Mouse (Mus musculus) heart, adult 2 months (tissue): ENCODE data around the gene Ddx58. TPM values are rescaled to one million over a fixed set of nuclear protein-coding genes. Genes with fewer than 3 reads are reported as not detected.

ENCODE experiments used
- DNase-seq, 2 experiments: peaks; one replicate each; pipeline ENCODE4 v3.0.0; 2021
- H3K27ac ChIP-seq: fragments of 200-600 bp; 2 replicates; pipeline ENCODE4 v1.8.1; 2022
- H3K27me3 ChIP-seq: fragments of 200-500 bp; 2 replicates; pipeline ENCODE4 v1.6.1; 2012; ENCODE audit warnings: mild to moderate bottlenecking, low read length, inconsistent platforms, mixed read lengths; ENCODE audit not compliant: control insufficient read depth, insufficient read depth
- H3K36me3 ChIP-seq: fragments of 200-500 bp; 2 replicates; pipeline ENCODE4 v1.6.1; 2012; ENCODE audit warnings: low read length, inconsistent platforms; ENCODE audit not compliant: control insufficient read depth, insufficient read depth
- H3K4me1 ChIP-seq: fragments of 200-500 bp; 2 replicates; pipeline ENCODE4 v1.6.1; 2011; ENCODE audit warnings: low read length; ENCODE audit not compliant: control insufficient read depth, insufficient read depth
- H3K4me3 ChIP-seq: fragments of 200-600 bp; 2 replicates; pipeline ENCODE4 v1.8.1; 2022
- H3K79me2 ChIP-seq: fragments of 200-500 bp; replicated peaks from 2 replicates; pipeline ENCODE4 v1.6.1; 2012; ENCODE audit warnings: mild to moderate bottlenecking, inconsistent platforms, low read length, moderate library complexity, mixed read lengths; ENCODE audit not compliant: control insufficient read depth, insufficient read depth
- H3K9ac ChIP-seq: fragments of 200-500 bp; 2 replicates; pipeline ENCODE4 v1.6.1; 2012; ENCODE audit warnings: low read depth, mild to moderate bottlenecking, control low read depth, inconsistent platforms, low read length, mixed read lengths
- CTCF ChIP-seq: fragments of 200-600 bp; IDR thresholded peaks from 2 replicates; pipeline ENCODE4 v1.8.1; 2022; ENCODE audit warnings: antibody characterized with exemption, mild to moderate bottlenecking, moderate library complexity
- EP300 ChIP-seq: fragments of 200-500 bp; IDR thresholded peaks from 2 replicates; pipeline ENCODE4 v1.6.1; 2011; ENCODE audit warnings: low read depth, low read length, control low read depth; ENCODE audit not compliant: insufficient read depth
- POLR2A ChIP-seq: fragments of 200-500 bp; IDR thresholded peaks from 2 replicates; pipeline ENCODE4 v1.6.1; 2011; ENCODE audit warnings: mild to moderate bottlenecking, low read depth, low read length, control low read depth; ENCODE audit not compliant: insufficient read depth
- WGBS: fragments of 180-500 bp; shearing (Covaris S2); methylation state at CpG from one replicate; pipeline ENCODE4 v1.1.7; 2018; 5-methylcytosine and 5-hydroxymethylcytosine counted together
- intact Hi-C: fragments of 180-260 bp; cut with DNase I; formaldehyde crosslinking; loops from one replicate; pipeline ENCODE4 v1.15.1; 2025
- long read RNA-seq: library from polyadenylated mRNA; stranded (forward); transcript quantifications from one replicate; pipeline ENCODE4 v2.0.0, GENCODE M21; 2021
- polyA plus RNA-seq: library from polyadenylated mRNA; depleted of rRNA; stranded (reverse); fragments of >200 nt; gene quantifications from 2 replicates; pipeline ENCODE4 v1.2.3, GENCODE M21; 2012; rRNA removed
- total RNA-seq, 2 experiments: library from RNA; stranded (reverse); gene quantifications; 2 replicates each; pipeline ENCODE4 v1.2.3; 2021

Ddx58 gene
- total RNA-seq (1 to 10 TPM; 6.4 to 7.2 TPM), polyA plus RNA-seq (7.7 and 11.1 TPM in 2 replicates)
- long read RNA-seq, partial matches to known transcripts: 1 of 5 reads
- long read RNA-seq, other reads (novel, unspliced or antisense): 1 of 5 reads

DNA sequence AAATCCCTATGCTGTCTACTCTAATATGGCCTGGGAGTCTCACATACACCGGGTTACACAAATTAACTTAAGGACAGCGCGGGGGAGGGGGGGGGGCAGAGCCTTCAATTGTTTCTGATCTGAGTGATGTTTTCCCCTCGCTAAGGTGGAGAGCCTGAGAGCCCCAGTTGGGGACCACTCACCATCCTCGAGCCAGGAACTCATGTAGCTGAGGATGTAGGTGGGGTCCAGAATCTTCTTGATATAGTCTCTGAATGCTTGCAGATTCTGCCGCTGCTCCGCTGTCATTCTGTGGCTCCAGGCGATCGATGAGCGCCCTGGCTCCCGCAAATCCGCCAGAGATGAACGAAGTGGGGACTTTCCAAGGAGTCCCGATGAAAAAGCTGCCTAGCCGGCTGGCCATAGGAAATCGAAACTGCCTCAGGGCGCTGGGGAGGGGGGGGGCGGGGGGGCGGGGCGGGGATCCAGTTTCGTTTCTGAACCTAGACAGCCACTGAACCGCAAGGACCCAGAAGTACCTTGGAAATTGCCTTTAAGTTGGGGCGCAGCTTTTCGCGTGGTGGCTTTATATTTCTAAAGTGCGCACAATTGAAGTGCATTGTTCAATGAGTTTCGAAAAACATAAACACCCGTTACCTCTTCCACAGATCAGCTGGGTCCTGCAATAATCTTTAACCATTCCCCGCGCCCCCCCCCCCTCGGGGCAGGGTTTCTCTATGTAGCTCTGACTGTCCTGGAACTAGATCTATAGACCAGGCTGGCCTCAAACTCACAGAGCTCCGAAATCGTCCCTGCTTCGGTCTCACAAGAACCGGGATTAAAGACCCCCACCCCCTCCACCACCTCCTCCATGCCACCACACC is at the start of gene Ddx58:
Ddx58 (minus strand) TSS at position 420 of the 863 bp plus-strand sequence.
- intact Hi-C loops: loop anchor here (2.0 kb wide), 1 partner anchor 29 kb away; the partner anchor contains the start of genes Smim27 and Topors
- 2% methylated on average over 35 of the region's 35 CpGs for WGBS
- H3K79me2 ChIP-seq: no peaks in the 10 kb centered on the region
- H3K27ac ChIP-seq: peak within 1 kb of the TSS; percentile 89
- peak within 1 kb of the TSS; percentile 60 for H3K4me3 ChIP-seq
- no peaks in the 10 kb centered on the region for H3K27me3 ChIP-seq
- TF ChIP-seq CTCF: no peak
- TF ChIP-seq POLR2A: peak; percentile 59; the same call in 1 of the 2 replicates
- TF ChIP-seq EP300: no peak
- DNase-seq: peak; percentile 59 to 72
- peaks cover 3% of the 10 kb centered on the region for H3K4me1 ChIP-seq
- H3K36me3 ChIP-seq: no peaks in the 10 kb centered on the region; the same call in 1 of the 2 replicates
- peak within 1 kb of the TSS; percentile 81 for H3K9ac ChIP-seq

GRCm38 (mm10) chr4:40289046-40289445 is 49.4 kb upstream of the Ddx58 start:
- H3K4me1 ChIP-seq: no peaks in the 10 kb centered on the region
- no peak overlapping the region for H3K4me3 ChIP-seq
- H3K27me3 ChIP-seq: no peaks in the 10 kb centered on the region
- no peak overlapping the region for H3K9ac ChIP-seq
- intact Hi-C loops: no loop called here
- DNase-seq: no peak
- no peaks in the 10 kb centered on the region for H3K79me2 ChIP-seq
- TF ChIP-seq CTCF (no peak), EP300 (no peak), POLR2A (no peak)
- WGBS: 65% methylated on average over 2 of the region's 2 CpGs
- no peak overlapping the region for H3K27ac ChIP-seq
- no peaks in the 10 kb centered on the region for H3K36me3 ChIP-seq

DNA sequence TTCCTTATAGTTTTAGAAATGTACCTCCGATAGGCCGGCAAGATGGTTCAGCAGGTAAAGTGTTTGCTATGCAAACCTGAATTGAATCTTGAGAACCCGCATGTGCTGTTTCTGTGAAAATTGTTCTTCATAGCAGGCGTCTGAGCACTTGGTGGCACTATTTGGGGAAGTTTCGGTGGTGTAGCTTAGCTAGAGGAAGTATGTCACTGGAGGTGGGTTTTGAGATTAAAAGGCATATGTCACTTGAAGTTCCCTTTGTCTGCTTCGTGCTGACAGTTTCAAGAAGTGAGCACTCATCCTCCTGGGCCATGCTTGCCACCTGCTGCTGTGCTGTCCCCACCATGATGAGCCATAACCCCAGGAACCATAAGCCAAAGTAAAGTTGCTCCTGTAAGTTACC is 47.8 kb upstream of the Ddx58 start:
- Histone ChIP-seq H3K9ac (no peak overlapping the region), H3K36me3 (no peaks in the 10 kb centered on the region), H3K4me1 (no peaks in the 10 kb centered on the region), H3K27me3 (no peaks in the 10 kb centered on the region), H3K79me2 (no peaks in the 10 kb centered on the region), H3K27ac (no peak overlapping the region), H3K4me3 (no peak overlapping the region)
- no peak for TF ChIP-seq EP300
- TF ChIP-seq CTCF: no peak
- TF ChIP-seq POLR2A: no peak
- DNase-seq: no peak
- intact Hi-C loops: no loop called here
- WGBS: 64% methylated on average over 6 of the region's 6 CpGs

- H3K79me2 ChIP-seq: no peaks in the 10 kb centered on the region
- H3K4me3 ChIP-seq: no peak overlapping the region
- peak; percentile 42 to 59 for DNase-seq
- H3K9ac ChIP-seq: no peak overlapping the region
- no peaks in the 10 kb centered on the region for H3K4me1 ChIP-seq
- no peaks in the 10 kb centered on the region for H3K27me3 ChIP-seq
- 5% methylated on average over 4 of the region's 4 CpGs for WGBS
- no peaks in the 10 kb centered on the region for H3K36me3 ChIP-seq
- no peak overlapping the region for H3K27ac ChIP-seq
- intact Hi-C loops: loop anchor here (1.0 kb wide), 2 partner anchors 102 to 151 kb away; no protein-coding TSS in a partner anchor
- peak; percentile 90 for TF ChIP-seq CTCF
- no peak for TF ChIP-seq POLR2A
- TF ChIP-seq EP300: no peak
Observed at GRCm38 (mm10) chr4:40285582-40285981, 46.0 kb upstream of the Ddx58 start.

DNA sequence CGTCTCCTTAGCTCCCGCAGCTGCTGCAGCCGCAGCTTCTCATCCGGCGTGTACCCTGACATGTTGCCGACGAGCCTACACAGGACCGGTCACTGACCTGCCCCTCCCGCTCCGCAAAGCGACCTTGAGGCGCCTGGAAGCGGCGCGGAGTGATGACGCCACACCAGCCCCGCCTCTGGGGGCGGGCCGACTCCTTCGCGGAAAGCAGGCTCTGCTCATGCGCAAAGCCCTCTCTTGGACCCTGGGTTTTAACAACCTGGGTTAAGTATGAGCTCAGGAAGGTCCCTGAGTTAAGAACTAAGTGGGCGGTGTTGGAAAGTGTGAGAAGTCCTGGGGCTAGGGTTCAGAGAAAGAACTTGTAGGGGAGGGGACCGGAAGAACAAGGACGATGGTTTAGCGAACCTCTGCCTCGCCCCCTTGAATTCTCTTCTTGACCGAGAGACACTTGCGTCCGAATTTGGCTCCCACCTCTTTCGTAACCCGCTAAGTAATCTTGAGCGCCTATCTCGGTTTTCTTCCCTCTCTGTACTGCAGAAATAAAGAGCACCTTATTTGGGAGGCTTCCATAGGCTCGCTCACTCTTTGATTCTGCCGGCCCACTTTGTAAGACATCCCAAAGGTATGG is 39.8 kb upstream of the Ddx58 start, which contains the start of gene Ndufb6:
Ndufb6 (minus strand) TSS at position 146 of the 625 bp plus-strand sequence.
- TF ChIP-seq CTCF (no peak), EP300 (0 out of 2 replicates have a peak, but pooled peaks have one; percentile 20), POLR2A (peak; percentile 91)
- no peaks in the 10 kb centered on the region for H3K27me3 ChIP-seq
- H3K4me3 ChIP-seq: peak within 1 kb of the TSS; percentile 73
- H3K79me2 ChIP-seq: peaks cover 3% of the 10 kb centered on the region; the same call in 1 of the 2 replicates
- peak within 1 kb of the TSS; percentile 83 for H3K9ac ChIP-seq
- under 1% methylated on average over 36 of the region's 36 CpGs for WGBS
- H3K27ac ChIP-seq: peak within 1 kb of the TSS; percentile 91
- intact Hi-C loops: loop anchor here (1.0 to 2.0 kb wide), 2 partner anchors 10 to 137 kb away; partner anchors contain the start of genes Aco1, Smim27 and Topors
- DNase-seq: peak; percentile 93 to 96
- peaks cover 2% of the 10 kb centered on the region; the same call in 1 of the 2 replicates for H3K36me3 ChIP-seq
- H3K4me1 ChIP-seq: no peaks in the 10 kb centered on the region
